In the genomic region with DNA sequence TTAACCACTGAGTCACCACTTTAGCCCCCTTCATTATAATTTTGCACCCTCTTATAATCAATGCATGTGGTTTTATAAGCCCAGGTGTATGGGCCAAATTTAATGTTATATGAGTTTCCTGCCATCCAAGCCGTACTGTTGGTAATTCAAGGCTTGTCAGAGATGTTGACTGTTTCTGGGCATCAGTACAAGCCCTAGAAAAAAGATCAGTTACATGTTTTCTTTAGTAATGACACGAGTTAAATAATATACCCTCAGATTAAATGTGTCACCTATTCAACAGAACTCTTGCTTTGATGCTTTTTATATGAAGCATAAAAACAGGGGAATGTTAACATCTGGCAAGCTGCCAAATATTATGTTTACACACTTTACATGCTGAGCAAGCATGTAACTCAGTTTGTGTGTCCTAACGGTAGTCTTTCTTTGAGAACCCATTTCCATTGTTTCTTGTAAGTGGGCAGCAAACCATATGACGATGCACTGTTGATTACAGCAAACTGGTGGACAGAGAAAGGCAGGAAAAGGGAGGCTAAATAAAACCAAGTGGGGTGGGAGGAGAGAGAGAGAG, we compare ENCODE assay signal across 20 mouse cellular contexts.
"Had no signal": no experiment of that assay in that cellular context is flagged by ENCODE, and none has a peak within 500 bp of the region (broad histone marks: within the 10 kb centered on the region; RNA-seq: fewer than 3 reads in every experiment).

No protein-coding gene starts in this region.

- H3K4me1 ChIP-seq: kidney, embryonic 15.5 days; liver, embryonic 12.5 days; liver, embryonic 15.5 days; midbrain, embryonic 12.5 days; midbrain, embryonic 15.5 days; neural tube, embryonic 12.5 days; neural tube, embryonic 15.5 days; stomach, embryonic 15.5 days had no signal

- H3K36me3 ChIP-seq: kidney, embryonic 15.5 days; limb, embryonic 10.5 days; limb, embryonic 13.5 days; liver, embryonic 12.5 days; liver, embryonic 15.5 days; midbrain, embryonic 12.5 days; midbrain, embryonic 15.5 days; neural tube, embryonic 12.5 days; neural tube, embryonic 15.5 days; stomach, embryonic 15.5 days had no signal

- H3K9ac ChIP-seq: kidney, embryonic 15.5 days; limb, embryonic 13.5 days; liver, embryonic 12.5 days; liver, embryonic 15.5 days; midbrain, embryonic 12.5 days; midbrain, embryonic 15.5 days; neural tube, embryonic 12.5 days; neural tube, embryonic 15.5 days; stomach, embryonic 15.5 days had no signal

- H3K4me2 ChIP-seq: kidney, embryonic 15.5 days; limb, embryonic 13.5 days; liver, embryonic 12.5 days; liver, embryonic 15.5 days; midbrain, embryonic 12.5 days; midbrain, embryonic 15.5 days; neural tube, embryonic 12.5 days; neural tube, embryonic 15.5 days; stomach, embryonic 15.5 days had no signal

- H3K27ac ChIP-seq: kidney, embryonic 15.5 days; limb, embryonic 10.5 days; limb, embryonic 13.5 days; liver, embryonic 12.5 days; liver, embryonic 15.5 days; macrophage; midbrain, embryonic 12.5 days; midbrain, embryonic 15.5 days; neural tube, embryonic 12.5 days; neural tube, embryonic 15.5 days; stomach, embryonic 15.5 days had no signal

- H3K27me3 ChIP-seq: kidney, embryonic 15.5 days; limb, embryonic 13.5 days; liver, embryonic 12.5 days; liver, embryonic 15.5 days; midbrain, embryonic 12.5 days; midbrain, embryonic 15.5 days; neural tube, embryonic 12.5 days; neural tube, embryonic 15.5 days; stomach, embryonic 15.5 days had no signal

- H3K4me3 ChIP-seq: kidney, embryonic 15.5 days; limb, embryonic 10.5 days; limb, embryonic 13.5 days; liver, embryonic 12.5 days; liver, embryonic 15.5 days; midbrain, embryonic 12.5 days; midbrain, embryonic 15.5 days; neural tube, embryonic 12.5 days; neural tube, embryonic 15.5 days; stomach, embryonic 15.5 days had no signal

- DNase-seq: kidney, adult 8-10 months; kidney, postnatal 14 days; kidney, postnatal 4 days; liver; lung, adult 18-20 months; right cerebral cortex, adult 18-20 months; right cerebral cortex, postnatal 14 days; right cerebral cortex, postnatal 4 days; thymus, postnatal 25 days had no signal

- H3K9me3 ChIP-seq: kidney, embryonic 15.5 days; limb, embryonic 10.5 days; limb, embryonic 13.5 days; liver, embryonic 12.5 days; liver, embryonic 15.5 days; midbrain, embryonic 12.5 days; midbrain, embryonic 15.5 days; neural tube, embryonic 12.5 days; neural tube, embryonic 15.5 days; stomach, embryonic 15.5 days had no signal

- ATAC-seq: liver, embryonic 12.5 days; midbrain, embryonic 15.5 days had no signal
